Mouse (Mus musculus) adrenal gland (tissue): Measurements from ENCODE around the gene Xntrpc.
"Not testable (repeated sequence)": the region's sequence is repeated elsewhere in the genome, so short reads cannot be mapped to it uniquely, and the experiment has no call there.

ENCODE experiments used
- intact Hi-C: fragments of 180-260 bp; cut with DNase I; formaldehyde crosslinking; loops from one replicate; pipeline ENCODE4 v1.15.1; 2025
- long read RNA-seq, 2 experiments: library from polyadenylated mRNA; unstranded; transcript quantifications; one replicate each; pipeline ENCODE4 v2.0.0; 2020; ENCODE audit warnings: borderline replicate concordance in 1 of 2; ENCODE audit not compliant: insufficient replicate concordance in 1 of 2

Gene Xntrpc
- long read RNA-seq, experiment 1: 0 reads
- long read RNA-seq, experiment 2, partial matches to known transcripts: 0 of 2 reads
- long read RNA-seq, experiment 2, other reads (novel, unspliced or antisense): 2 of 2 reads

- intact Hi-C loops: no loop called here
These were observed at the start of gene Xntrpc, which contains the start of the genes Rnf121 and Xndc1 for GRCm38 (mm10) chr7:102065046-102065891. Xntrpc (plus strand) TSS chr7:102065713. Rnf121 (minus strand) TSS chr7:102065469. Xndc1 (plus strand) TSS chr7:102065511.

GRCm38 (mm10) chr7:102016936-102017335 lies 48.6 kb upstream of the Xntrpc start:
- intact Hi-C loops: no loop called here

GRCm38 (mm10) chr7:102017452-102017851 lies 48.1 kb upstream of the Xntrpc start:
- intact Hi-C loops: no loop called here

- intact Hi-C loops: no loop called here
These were observed 47.5 kb upstream of the Xntrpc start for GRCm38 (mm10) chr7:102018034-102018433.

GRCm38 (mm10) chr7:102018590-102018989 lies 46.9 kb upstream of the Xntrpc start, which contains the start of gene Il18bp:
Il18bp (minus strand) TSS chr7:102018690.
- intact Hi-C loops: no loop called here

GRCm38 (mm10) chr7:102019362-102019761 lies 46.2 kb upstream of the Xntrpc start:
- intact Hi-C loops: no loop called here

- intact Hi-C loops: not testable (repeated sequence)
These were observed 44.6 kb upstream of the Xntrpc start for GRCm38 (mm10) chr7:102020934-102021333.

- intact Hi-C loops: no loop called here
These were observed 41.7 kb upstream of the Xntrpc start for GRCm38 (mm10) chr7:102023821-102024220.

- intact Hi-C loops: no loop called here
These were observed 40.1 kb upstream of the Xntrpc start for GRCm38 (mm10) chr7:102025187-102026119.

GRCm38 (mm10) chr7:102034904-102035303 lies 30.6 kb upstream of the Xntrpc start:
- intact Hi-C loops: loop anchor here (2.0 to 5.0 kb wide), 2 partner anchors 36 to 118 kb away; no protein-coding TSS in a partner anchor

- intact Hi-C loops: loop anchor here (2.0 to 5.0 kb wide), 2 partner anchors 37 to 118 kb away; no protein-coding TSS in a partner anchor
These were observed 30.0 kb upstream of the Xntrpc start for GRCm38 (mm10) chr7:102035534-102035933.

- intact Hi-C loops: loop anchor here (5.0 kb wide), 1 partner anchor 120 kb away; no protein-coding TSS in a partner anchor
These were observed 28.2 kb upstream of the Xntrpc start for GRCm38 (mm10) chr7:102037318-102037717.

- intact Hi-C loops: no loop called here
These were observed 23.2 kb upstream of the Xntrpc start for GRCm38 (mm10) chr7:102042314-102042713.

GRCm38 (mm10) chr7:102048524-102048923 lies 17.0 kb upstream of the Xntrpc start:
- intact Hi-C loops: not testable (repeated sequence)

GRCm38 (mm10) chr7:102061353-102061752 lies 4.2 kb upstream of the Xntrpc start:
- intact Hi-C loops: no loop called here

GRCm38 (mm10) chr7:102062203-102062602 lies 3.3 kb upstream of the Xntrpc start:
- intact Hi-C loops: no loop called here

- intact Hi-C loops: no loop called here
These were observed 1.6 kb upstream of the Xntrpc start for GRCm38 (mm10) chr7:102063891-102064290.

- intact Hi-C loops: no loop called here
These were observed 863 bp upstream of the Xntrpc start for GRCm38 (mm10) chr7:102064655-102065045.

- intact Hi-C loops: no loop called here
These were observed 850 bp downstream of the Xntrpc start for GRCm38 (mm10) chr7:102066363-102066762.

GRCm38 (mm10) chr7:102076714-102077296 lies 11.3 kb downstream of the Xntrpc start:
- intact Hi-C loops: loop anchor here (5.0 to 10.0 kb wide), 3 partner anchors 80 to 422 kb away; no protein-coding TSS in a partner anchor

- intact Hi-C loops: loop anchor here (5.0 to 10.0 kb wide), 3 partner anchors 81 to 424 kb away; no protein-coding TSS in a partner anchor
These were observed 13.0 kb downstream of the Xntrpc start for GRCm38 (mm10) chr7:102078517-102078916.
